Mouse (Mus musculus) subcutaneous adipose tissue, adult 2 months (tissue): ENCODE measurements around the gene 1810037I17Rik. TPM values are rescaled to one million over a fixed set of nuclear protein-coding genes. Genes with fewer than 3 reads are reported as not detected.

ENCODE experiments used
- polyA plus RNA-seq: library from polyadenylated mRNA; depleted of rRNA; stranded (reverse); fragments of >200 nt; gene quantifications from 2 replicates; pipeline ENCODE4 v1.2.3, GENCODE M21; 2012; ENCODE audit warnings: low replicate concordance; rRNA removed

1810037I17Rik gene
- 53.2 and 65.7 TPM in 2 replicates for polyA plus RNA-seq

DNA sequence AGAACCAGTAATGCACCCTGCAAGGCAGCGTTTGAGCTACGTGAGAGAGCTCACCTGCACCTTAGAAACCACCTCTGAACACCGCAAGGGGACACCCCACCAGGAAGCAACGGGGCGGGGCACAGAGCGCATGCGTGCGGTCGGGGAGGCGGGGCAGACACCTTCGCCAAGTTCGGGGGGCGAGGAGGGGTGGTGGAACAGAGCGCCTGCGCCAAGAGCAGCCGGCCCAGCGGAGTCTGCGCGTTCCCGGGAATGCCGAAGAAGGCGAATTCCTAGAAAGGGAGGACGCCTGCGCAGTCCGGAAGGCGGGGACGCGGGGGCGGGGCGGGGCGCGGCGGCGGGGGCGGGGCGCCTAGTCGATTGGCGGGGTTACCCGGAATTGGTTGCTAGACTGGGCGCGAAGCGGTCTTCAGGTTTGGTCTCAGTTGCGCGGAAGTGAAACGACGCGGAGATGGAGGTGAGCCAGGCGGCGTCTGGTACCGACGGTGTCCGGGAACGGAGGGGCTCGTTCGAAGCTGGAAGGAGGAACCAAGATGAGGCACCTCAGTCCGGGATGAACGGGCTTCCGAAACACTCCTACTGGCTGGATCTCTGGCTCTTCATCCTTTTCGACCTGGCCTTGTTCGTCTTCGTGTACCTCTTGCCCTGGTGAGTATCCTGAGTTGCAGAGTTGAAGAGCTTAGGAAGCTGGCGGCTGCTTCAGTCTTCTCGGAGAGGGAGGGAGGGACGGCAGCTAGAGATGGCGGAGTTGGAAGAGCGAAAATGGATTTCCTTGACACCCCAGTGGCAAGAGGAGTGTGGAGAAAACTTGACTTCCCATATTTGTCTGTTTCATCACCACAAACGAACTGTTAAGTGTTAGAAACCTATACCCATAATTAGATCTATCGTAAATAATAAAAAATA, at the start of gene 1810037I17Rik:
Gene 1810037I17Rik, plus strand, starts transcription at position 195 of the 906 bp plus-strand sequence.

DNA sequence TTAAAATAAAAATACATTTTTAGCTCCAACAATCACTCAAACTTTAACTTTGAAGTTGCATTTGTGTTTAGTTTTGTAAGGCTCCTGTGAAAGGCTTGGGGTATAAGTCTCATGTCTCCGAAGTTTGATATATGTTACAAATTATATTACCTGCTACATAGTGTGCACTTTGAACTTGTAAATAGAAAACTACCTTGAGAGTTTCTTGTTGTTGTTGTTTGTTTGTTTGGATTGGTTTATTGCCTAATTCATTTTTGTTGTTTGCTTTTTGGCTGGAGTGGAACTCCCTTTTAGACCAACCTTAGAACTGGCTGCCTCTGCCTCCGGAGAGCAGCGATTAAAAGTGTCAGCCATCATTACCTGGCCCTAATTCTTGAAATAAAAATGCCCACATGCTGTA, 29.2 kb upstream of the 1810037I17Rik start, which contains the start of gene Fabp2:
Gene Fabp2, plus strand, starts transcription at position 301 of the 400 bp plus-strand sequence.

DNA sequence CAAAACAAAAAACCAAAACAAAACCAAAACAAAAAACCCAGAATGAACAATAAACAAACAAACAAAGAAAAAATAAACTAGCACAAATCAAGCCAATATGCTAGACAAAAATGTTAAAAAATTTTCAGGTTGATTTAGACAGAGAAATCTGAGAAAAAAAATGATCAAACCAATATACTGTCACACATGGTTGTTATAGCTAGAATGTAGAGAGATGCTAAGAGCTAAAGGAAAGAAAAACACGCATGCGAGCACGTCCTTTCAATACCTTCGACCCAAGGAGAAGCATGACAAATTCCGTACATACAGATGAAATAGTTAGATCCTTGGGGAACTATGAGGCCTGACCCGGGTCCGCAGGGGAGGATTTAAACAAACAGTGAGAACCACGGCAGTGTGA, 4.7 kb upstream of the 1810037I17Rik start, which contains the start of gene Gm10959:
Gene Gm10959, minus strand, starts transcription at position 101 of the 400 bp plus-strand sequence.

Other genes with a start within 250 kb of the 1810037I17Rik start
- 2.9 and 20.0 TPM in 2 replicates for gene Pde5a, start 195.3 kb upstream of the 1810037I17Rik start, polyA plus RNA-seq
- not detected in 2 replicates for gene Fabp2, start 29.1 kb upstream of the 1810037I17Rik start, polyA plus RNA-seq
- not detected in 2 replicates for gene Gm10959, start 4.8 kb upstream of the 1810037I17Rik start, polyA plus RNA-seq
- 2.6 and 4.0 TPM in 2 replicates for gene Usp53, start 60.3 kb downstream of the 1810037I17Rik start, polyA plus RNA-seq
- gene Myoz2, start 110.8 kb downstream of the 1810037I17Rik start, polyA plus RNA-seq, result not detected in 2 replicates